Mouse (Mus musculus) embryonic facial prominence, embryonic 13.5 days (tissue): ENCODE measurements around the gene Spag17. TPM values are rescaled to one million over a fixed set of nuclear protein-coding genes. Genes with fewer than 3 reads are reported as not detected.
A peak's percentile ranks its signal among the peaks of the same experiment; 100 is the strongest.

Source experiments
- ATAC-seq: fragments of 200-750 bp; cut with Nextera tagmentation; 2 replicates; pipeline ENCODE4 v1.8.0; 2017; ENCODE audit warnings: low read depth; ENCODE audit not compliant: insufficient number of reproducible peaks, insufficient read depth, low FRiP score, low TSS enrichment
- H3K27ac ChIP-seq: fragments of 300-500 bp; sonication (generic); 2 replicates; pipeline ENCODE4 v1.5.1; 2015; ENCODE audit warnings: moderate library complexity, mild to moderate bottlenecking, inconsistent platforms
- H3K27me3 ChIP-seq: fragments of 300-500 bp; sonication (generic); 2 replicates; pipeline ENCODE4 v1.6.1; 2015; ENCODE audit warnings: mild to moderate bottlenecking, inconsistent platforms
- H3K36me3 ChIP-seq: fragments of 300-500 bp; sonication (generic); 2 replicates; pipeline ENCODE4 v1.6.1; 2015; ENCODE audit warnings: mild to moderate bottlenecking, inconsistent platforms
- H3K4me1 ChIP-seq: fragments of 300-500 bp; sonication (generic); 2 replicates; pipeline ENCODE4 v1.6.1; 2015; ENCODE audit warnings: inconsistent platforms
- H3K4me2 ChIP-seq: fragments of 300-500 bp; sonication (generic); 2 replicates; pipeline ENCODE4 v1.6.1; 2015; ENCODE audit warnings: moderate library complexity, mild to moderate bottlenecking, inconsistent platforms
- H3K4me3 ChIP-seq: fragments of 300-500 bp; sonication (generic); 2 replicates; pipeline ENCODE4 v1.5.1; 2015; ENCODE audit warnings: mild to moderate bottlenecking, inconsistent platforms
- H3K9ac ChIP-seq: fragments of 300-500 bp; sonication (generic); 2 replicates; pipeline ENCODE4 v1.6.1; 2015; ENCODE audit warnings: mild to moderate bottlenecking, inconsistent platforms
- H3K9me3 ChIP-seq: fragments of 300-500 bp; sonication (generic); 2 replicates; pipeline ENCODE4 v1.6.1; 2016; ENCODE audit warnings: inconsistent platforms
- WGBS: fragments of 180-500 bp; shearing (Covaris S2); methylation state at CpG from one replicate; pipeline ENCODE4 v1.1.7; 2015; ENCODE audit warnings: mixed read lengths; 5-methylcytosine and 5-hydroxymethylcytosine counted together
- polyA plus RNA-seq: library from polyadenylated mRNA; unstranded; fragments of >200 nt; fragmentation: Nextera tagmentation; extraction: Ambion mirVana; gene quantifications from 2 replicates; pipeline ENCODE4 v1.2.1, GENCODE M21; 2015

Gene Spag17
- polyA plus RNA-seq, 1 experiment from 2014 or later, result 1.3 TPM

DNA sequence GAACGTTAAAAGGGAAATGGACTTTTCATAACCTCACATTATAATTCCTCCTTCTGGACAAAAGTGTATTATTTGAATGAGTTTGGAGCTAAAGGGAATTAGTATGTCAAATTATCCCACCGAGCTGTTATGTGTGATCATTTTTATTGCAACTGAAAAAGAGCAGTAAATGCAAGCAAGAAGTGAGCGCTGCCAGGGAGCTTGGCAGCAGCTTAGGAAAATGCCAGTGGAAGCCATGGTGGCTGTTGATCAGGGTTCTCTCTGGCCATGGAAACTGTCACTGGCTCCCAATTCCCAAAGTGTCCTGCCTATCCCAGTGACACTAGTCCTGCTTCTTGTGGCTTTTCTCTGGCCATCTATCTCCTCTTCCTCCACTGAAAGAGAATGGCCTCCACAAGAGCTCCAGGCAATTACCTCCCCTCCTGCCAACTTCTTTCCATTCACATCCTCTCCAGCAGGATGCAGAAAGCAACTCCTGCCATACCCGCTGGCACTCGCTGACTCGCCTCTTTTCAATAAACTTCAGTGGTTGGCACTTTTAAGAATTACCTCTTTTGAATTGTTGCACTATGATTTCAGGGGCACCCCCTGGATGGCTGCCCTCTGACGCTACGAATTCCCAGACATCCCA, 28.7 kb downstream of the Spag17 start:
- no peak overlapping the region for H3K27ac ChIP-seq
- H3K27me3 ChIP-seq, result no peaks in the 10 kb centered on the region
- H3K9me3 ChIP-seq, result no peaks in the 10 kb centered on the region
- H3K4me2 ChIP-seq, result no peak overlapping the region
- H3K4me1 ChIP-seq, result no peaks in the 10 kb centered on the region
- no peak overlapping the region for H3K9ac ChIP-seq
- no peaks in the 10 kb centered on the region for H3K36me3 ChIP-seq
- 86% methylated on average over 8 of the region's 8 CpGs for WGBS
- no peak for ATAC-seq
- H3K4me3 ChIP-seq, result no peak overlapping the region

DNA sequence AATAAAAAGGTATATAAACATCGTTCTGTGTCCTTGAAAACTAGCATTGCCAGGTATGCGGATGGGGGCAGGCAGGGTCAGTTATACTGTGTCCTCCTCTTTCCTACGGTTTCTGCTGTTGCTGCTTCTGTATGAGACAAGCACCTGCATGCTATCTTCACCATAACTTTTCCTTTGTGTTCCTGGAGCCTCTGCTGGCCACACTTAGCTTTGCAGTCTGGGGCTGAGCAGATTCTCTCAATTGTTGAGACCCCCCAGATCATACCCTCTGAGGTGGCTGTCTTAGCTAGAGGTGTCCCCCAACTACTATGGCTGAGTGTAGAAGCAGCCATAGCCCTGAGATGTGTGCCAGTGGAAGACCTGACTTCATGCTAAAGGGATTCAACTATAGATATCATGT, 37.7 kb downstream of the Spag17 start:
- H3K27ac ChIP-seq, result no peak overlapping the region
- ATAC-seq, result no peak
- no peaks in the 10 kb centered on the region for H3K9me3 ChIP-seq
- WGBS, result 82% methylated on average over 3 of the region's 3 CpGs
- no peaks in the 10 kb centered on the region for H3K36me3 ChIP-seq
- H3K27me3 ChIP-seq, result no peaks in the 10 kb centered on the region
- H3K9ac ChIP-seq, result no peak overlapping the region
- no peak overlapping the region for H3K4me2 ChIP-seq
- no peaks in the 10 kb centered on the region for H3K4me1 ChIP-seq
- no peak overlapping the region for H3K4me3 ChIP-seq

DNA sequence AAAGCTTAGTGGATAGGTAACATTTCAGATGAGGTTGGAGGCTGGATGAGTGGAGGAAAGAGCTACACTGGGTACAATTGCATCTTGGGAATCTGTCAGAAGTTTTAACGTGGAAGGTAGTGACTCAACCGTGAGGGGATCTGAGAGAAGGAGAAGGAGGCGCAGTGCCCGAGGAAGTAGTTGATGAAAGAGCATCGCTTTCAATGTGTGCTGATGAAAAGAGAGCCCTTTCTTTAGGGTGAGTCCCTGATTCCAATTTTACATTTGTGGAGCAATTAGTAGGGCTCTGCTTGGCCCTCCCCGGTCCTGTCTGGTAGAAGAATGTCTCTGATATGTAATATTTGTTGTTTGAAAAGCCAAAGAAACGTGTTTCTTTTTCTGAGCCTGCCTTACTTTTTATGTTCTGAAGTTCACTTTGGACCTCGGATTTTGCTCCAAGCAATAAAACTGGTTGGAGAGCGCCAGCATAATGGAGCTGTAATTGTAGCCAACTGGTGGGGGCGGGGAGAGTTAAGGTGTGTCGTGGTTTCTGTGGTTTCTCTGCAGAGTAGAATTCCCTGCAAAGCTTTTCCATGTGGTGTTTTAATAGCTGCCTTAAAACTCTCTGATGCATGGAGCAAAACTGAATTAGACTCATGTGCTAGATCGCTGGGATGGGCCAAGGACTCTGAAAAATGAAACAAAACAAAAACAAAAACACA, 45.9 kb downstream of the Spag17 start:
- H3K27ac ChIP-seq, result peak overlapping the region; percentile 60
- peaks cover 26% of the 10 kb centered on the region for H3K4me1 ChIP-seq
- no peaks in the 10 kb centered on the region for H3K9me3 ChIP-seq
- H3K4me2 ChIP-seq, result peak overlapping the region; percentile 21
- ATAC-seq, result peak; percentile 64; the same call in 1 of the 2 replicates
- no peaks in the 10 kb centered on the region for H3K36me3 ChIP-seq
- no peaks in the 10 kb centered on the region for H3K27me3 ChIP-seq
- H3K4me3 ChIP-seq, result no peak overlapping the region
- 15% methylated on average over 12 of the region's 12 CpGs for WGBS
- no peak overlapping the region for H3K9ac ChIP-seq

GRCm38 (mm10) chr3:99936159-99936558, 51.0 kb downstream of the Spag17 start:
- H3K27ac ChIP-seq, result no peak overlapping the region
- no peaks in the 10 kb centered on the region for H3K9me3 ChIP-seq
- ATAC-seq, result no peak
- no peaks in the 10 kb centered on the region; the same call in 1 of the 2 replicates for H3K27me3 ChIP-seq
- H3K4me2 ChIP-seq, result no peak overlapping the region
- H3K4me3 ChIP-seq, result no peak overlapping the region
- no peak overlapping the region for H3K9ac ChIP-seq
- no peaks in the 10 kb centered on the region for H3K36me3 ChIP-seq
- WGBS, result 30% methylated on average over 1 of the region's 1 CpGs
- H3K4me1 ChIP-seq, result peaks cover 18% of the 10 kb centered on the region

GRCm38 (mm10) chr3:99938611-99939286, 53.5 kb downstream of the Spag17 start:
- Histone ChIP-seq H3K9me3 (no peaks in the 10 kb centered on the region), H3K9ac (no peak overlapping the region), H3K27me3 (no peaks in the 10 kb centered on the region; the same call in 1 of the 2 replicates), H3K4me3 (no peak overlapping the region), H3K27ac (no peak overlapping the region), H3K36me3 (no peaks in the 10 kb centered on the region), H3K4me2 (no peak overlapping the region), H3K4me1 (0 out of 2 replicates have a peak, but pooled peaks cover 7% of the 10 kb centered on the region)
- ATAC-seq, result no peak
- WGBS, result 21% methylated on average over 8 of the region's 8 CpGs

- H3K27ac ChIP-seq, result no peak overlapping the region
- H3K4me3 ChIP-seq, result no peak overlapping the region
- no peak for ATAC-seq
- no peak overlapping the region for H3K4me2 ChIP-seq
- H3K9me3 ChIP-seq, result no peaks in the 10 kb centered on the region
- H3K27me3 ChIP-seq, result no peaks in the 10 kb centered on the region
- no peak overlapping the region for H3K9ac ChIP-seq
- 0 out of 2 replicates have a peak, but pooled peaks cover 6% of the 10 kb centered on the region for H3K4me1 ChIP-seq
- WGBS, result 49% methylated on average over 2 of the region's 2 CpGs
- no peaks in the 10 kb centered on the region for H3K36me3 ChIP-seq
Measured at GRCm38 (mm10) chr3:99945171-99945570, 60.0 kb downstream of the Spag17 start.

DNA sequence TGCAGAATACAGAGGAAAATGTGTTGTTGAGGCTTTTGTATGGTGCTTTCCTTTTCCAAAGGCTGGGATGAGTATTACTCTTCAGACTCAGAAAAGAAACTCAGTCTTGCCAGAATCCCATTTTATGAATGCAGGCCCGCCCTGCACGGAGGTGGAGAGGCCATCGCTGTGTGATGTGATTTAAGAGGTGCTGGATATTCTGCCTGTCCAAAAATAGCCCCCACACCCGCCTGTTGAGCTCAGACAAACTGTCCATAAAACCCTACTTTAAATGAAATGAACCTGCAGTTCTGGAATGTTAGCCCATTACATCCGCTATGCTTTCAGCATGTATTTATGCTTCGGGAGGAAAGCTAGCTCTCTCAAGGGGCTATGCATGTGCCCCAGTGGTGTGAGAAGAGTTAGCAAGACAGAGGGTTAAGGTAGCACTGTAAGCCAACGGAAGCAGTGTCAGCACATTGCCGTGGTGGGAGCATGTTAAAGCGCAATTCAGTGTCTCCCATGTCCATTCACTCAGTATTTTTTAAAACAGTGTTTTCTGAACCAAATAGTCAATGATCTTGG, 68.9 kb downstream of the Spag17 start:
- Histone ChIP-seq H3K4me1 (peaks cover 13% of the 10 kb centered on the region), H3K9ac (no peak overlapping the region), H3K36me3 (no peaks in the 10 kb centered on the region), H3K4me2 (no peak overlapping the region; the same call in 1 of the 2 replicates), H3K27me3 (no peaks in the 10 kb centered on the region), H3K27ac (peak overlapping the region; percentile 44), H3K9me3 (no peaks in the 10 kb centered on the region), H3K4me3 (no peak overlapping the region)
- 59% methylated on average over 9 of the region's 9 CpGs for WGBS
- ATAC-seq, result no peak

DNA sequence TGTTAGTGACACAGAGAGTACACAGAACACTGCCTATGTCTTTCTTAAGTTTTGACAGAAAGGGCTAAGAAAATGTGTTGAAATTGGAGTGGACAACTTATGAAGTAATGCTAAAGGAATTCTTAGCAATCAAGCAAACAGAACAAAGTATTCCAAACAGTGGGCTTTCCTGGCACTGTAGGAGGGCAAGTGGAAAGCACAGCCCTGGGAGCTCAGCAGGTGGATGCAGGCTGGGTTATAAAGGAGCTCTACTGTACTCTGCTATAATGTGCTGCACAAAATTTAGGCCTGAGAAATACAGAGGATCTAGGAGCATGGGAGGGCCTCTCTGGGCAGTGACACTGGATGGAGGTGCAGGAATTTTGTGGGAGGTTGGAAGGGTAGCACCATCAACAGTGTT, 71.3 kb downstream of the Spag17 start:
- peaks cover 13% of the 10 kb centered on the region for H3K4me1 ChIP-seq
- H3K9me3 ChIP-seq, result no peaks in the 10 kb centered on the region
- no peaks in the 10 kb centered on the region for H3K36me3 ChIP-seq
- no peak overlapping the region for H3K9ac ChIP-seq
- no peak for ATAC-seq
- no peak overlapping the region for H3K4me3 ChIP-seq
- no peaks in the 10 kb centered on the region for H3K27me3 ChIP-seq
- no peak overlapping the region for H3K27ac ChIP-seq
- H3K4me2 ChIP-seq, result no peak overlapping the region

GRCm38 (mm10) chr3:99959805-99960485, 74.7 kb downstream of the Spag17 start:
- no peaks in the 10 kb centered on the region for H3K36me3 ChIP-seq
- H3K9me3 ChIP-seq, result no peaks in the 10 kb centered on the region
- no peak overlapping the region for H3K4me2 ChIP-seq
- H3K27ac ChIP-seq, result no peak overlapping the region
- H3K4me1 ChIP-seq, result no peaks in the 10 kb centered on the region
- no peak overlapping the region for H3K4me3 ChIP-seq
- WGBS, result 64% methylated on average over 7 of the region's 7 CpGs
- H3K27me3 ChIP-seq, result no peaks in the 10 kb centered on the region
- no peak overlapping the region for H3K9ac ChIP-seq
- ATAC-seq, result no peak

- Histone ChIP-seq H3K36me3 (no peaks in the 10 kb centered on the region), H3K27ac (no peak overlapping the region)
- 86% methylated on average over 6 of the region's 6 CpGs for WGBS
Measured at GRCm38 (mm10) chr3:99964345-99964744, 79.1 kb downstream of the Spag17 start.

GRCm38 (mm10) chr3:99965863-99966262, 80.7 kb downstream of the Spag17 start:
- H3K4me2 ChIP-seq, result no peak overlapping the region
- H3K4me1 ChIP-seq, result peaks cover 9% of the 10 kb centered on the region; the same call in 1 of the 2 replicates
- no peaks in the 10 kb centered on the region; the same call in 1 of the 2 replicates for H3K27me3 ChIP-seq
- H3K36me3 ChIP-seq, result no peaks in the 10 kb centered on the region
- no peaks in the 10 kb centered on the region for H3K9me3 ChIP-seq
- 23% methylated on average over 4 of the region's 4 CpGs for WGBS
- H3K4me3 ChIP-seq, result no peak overlapping the region
- no peak for ATAC-seq
- no peak overlapping the region for H3K9ac ChIP-seq
- peak overlapping the region; percentile 9; the same call in 1 of the 2 replicates for H3K27ac ChIP-seq

More at GRCm38 (mm10) chr3:99964345-99964744, 79.1 kb downstream of the Spag17 start:
- Histone ChIP-seq H3K27me3 (no peaks in the 10 kb centered on the region; the same call in 1 of the 2 replicates), H3K4me3 (no peak overlapping the region), H3K4me2 (no peak overlapping the region), H3K9me3 (no peaks in the 10 kb centered on the region), H3K9ac (no peak overlapping the region), H3K4me1 (peaks cover 7% of the 10 kb centered on the region; the same call in 1 of the 2 replicates)
- ATAC-seq, result no peak
